Mouse (Mus musculus) heart, postnatal 0 days (tissue): ENCODE results near the gene Ttc28.

Experiments used
- CTCF ChIP-seq: IDR thresholded peaks from 2 replicates; pipeline ENCODE4 v1.5.1; 2016; ENCODE audit warnings: antibody characterized with exemption, control low read depth, low read depth
- EP300 ChIP-seq: IDR thresholded peaks from 2 replicates; pipeline ENCODE4 v1.6.1; 2016; ENCODE audit warnings: antibody characterized with exemption, low read depth

GRCm38 (mm10) chr5:110944326-110944725 lies 64.7 kb downstream of the Ttc28 start:
- TF ChIP-seq CTCF (no peak), EP300 (no peak)
